Mouse (Mus musculus) B cell, adult 62 days (primary cell): ENCODE data around the gene 2610507B11Rik. TPM values are rescaled to one million over a fixed set of nuclear protein-coding genes. Genes with fewer than 3 reads are reported as not detected.

Source experiments
- total RNA-seq: library from RNA; stranded (reverse); gene quantifications from 4 replicates; pipeline ENCODE4 v1.2.4, GENCODE M21; 2023

The 2610507B11Rik gene
- 115 to 122 TPM (median 118 TPM) in 4 replicates for total RNA-seq

DNA sequence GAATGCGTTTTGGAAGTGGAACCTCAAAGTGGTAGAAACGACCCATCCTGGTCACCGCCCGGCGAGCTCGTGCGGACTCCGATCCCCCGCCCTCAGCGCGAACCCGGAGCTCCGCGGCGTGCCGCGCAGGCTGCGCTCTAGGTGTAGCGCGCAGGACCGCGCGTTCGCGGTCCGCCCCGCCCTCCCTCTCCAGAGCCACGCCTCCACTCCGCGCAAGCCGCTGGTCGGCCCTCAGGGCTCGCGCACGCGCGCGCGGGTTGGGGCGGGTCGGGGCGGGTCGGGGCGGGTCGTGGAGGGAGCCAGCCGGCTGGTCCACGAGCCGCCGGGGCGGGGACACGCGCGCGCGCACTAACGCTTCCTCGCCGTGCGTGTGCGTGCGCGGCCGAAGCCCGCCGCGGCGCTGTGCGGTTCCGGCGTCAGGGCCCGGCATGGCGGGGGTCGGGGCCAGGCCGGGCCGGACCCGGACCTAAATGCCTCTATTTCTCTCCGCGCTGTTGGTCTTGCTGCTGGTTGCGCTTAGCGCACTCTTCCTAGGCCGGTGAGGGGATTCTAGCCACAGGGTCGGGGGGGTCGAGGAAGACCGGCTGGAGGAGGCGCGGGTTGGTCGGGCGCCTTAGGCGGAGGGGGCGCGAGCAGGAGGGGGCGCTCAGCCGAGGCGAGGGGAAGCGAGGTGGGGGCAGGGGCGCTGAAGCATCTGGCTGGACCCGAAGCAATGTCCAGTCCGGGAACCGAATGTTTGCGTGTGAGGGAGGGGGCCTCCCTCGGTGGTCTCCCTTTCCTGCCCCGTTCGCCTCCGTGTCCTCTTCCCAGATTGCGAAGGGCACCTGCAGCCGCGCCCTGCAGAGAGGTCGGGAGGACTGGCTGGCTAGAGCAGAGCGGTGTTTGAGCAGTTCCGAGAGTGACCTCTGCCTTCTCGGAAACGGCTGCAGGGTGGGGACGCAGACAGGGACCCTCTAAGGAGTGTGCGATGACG is at the start of gene 2610507B11Rik:
Gene 2610507B11Rik, plus strand, starts transcription at position 373 of the 973 bp plus-strand sequence.

DNA sequence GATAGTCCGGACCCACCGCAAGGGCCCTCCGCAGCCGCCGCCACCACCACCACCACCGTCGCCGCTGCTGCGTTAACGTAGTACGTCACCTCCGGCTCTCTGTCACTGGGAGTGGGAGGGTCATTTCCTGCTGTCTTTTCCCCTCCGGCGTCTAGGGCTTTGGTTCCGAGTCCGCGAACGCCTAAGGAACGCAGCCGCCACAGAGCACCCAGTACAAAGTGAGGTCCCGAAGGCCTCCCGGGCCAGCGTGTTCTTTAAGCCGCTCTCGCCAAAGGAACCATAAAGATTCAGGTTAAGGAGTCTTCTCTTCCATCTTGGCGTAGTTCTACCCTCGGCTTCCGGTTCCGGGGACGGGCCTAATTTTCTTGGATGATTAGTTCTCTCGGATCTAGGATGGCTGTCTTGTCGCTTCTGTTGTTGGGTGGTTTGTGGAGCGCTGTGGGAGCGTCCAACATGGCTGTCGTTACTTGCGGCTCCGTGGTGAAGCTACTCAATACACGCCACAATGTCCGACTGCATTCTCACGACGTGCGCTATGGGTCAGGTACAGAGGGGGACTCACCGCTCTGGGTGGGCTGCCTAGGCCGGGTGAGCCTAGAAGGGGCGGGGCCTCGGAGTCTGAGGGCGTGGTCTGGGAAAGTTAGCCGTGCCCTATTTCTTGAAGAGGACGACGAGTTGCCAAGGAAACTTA is 15.8 kb upstream of the 2610507B11Rik start, which contains the start of the genes Sdf2 and Supt6:
Gene Sdf2, plus strand, starts transcription at position 120 of the 691 bp plus-strand sequence.
Gene Supt6, minus strand, starts transcription at position 361 of the 691 bp plus-strand sequence.

DNA sequence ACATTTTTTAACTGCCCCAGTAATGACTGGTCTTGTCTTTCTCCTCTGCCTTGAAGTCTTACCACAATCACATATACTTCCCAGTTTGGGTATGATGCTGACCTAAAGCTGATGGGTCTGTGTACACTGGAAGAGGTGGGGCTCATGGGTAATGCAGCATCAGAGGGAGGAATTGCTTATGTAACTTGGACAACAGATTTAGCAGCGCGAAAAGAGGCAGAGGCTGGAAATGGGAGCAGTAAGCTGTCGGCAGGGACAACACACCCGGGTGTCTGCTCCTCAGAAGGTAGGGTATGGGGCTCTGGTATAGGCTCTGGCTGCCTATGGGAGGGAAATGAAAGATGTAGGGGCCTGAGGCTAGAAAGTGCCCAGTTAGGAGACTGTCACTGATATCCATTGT is 29.1 kb downstream of the 2610507B11Rik start, which contains the start of gene BC030499:
Gene BC030499, plus strand, starts transcription at position 188 of the 400 bp plus-strand sequence.

DNA sequence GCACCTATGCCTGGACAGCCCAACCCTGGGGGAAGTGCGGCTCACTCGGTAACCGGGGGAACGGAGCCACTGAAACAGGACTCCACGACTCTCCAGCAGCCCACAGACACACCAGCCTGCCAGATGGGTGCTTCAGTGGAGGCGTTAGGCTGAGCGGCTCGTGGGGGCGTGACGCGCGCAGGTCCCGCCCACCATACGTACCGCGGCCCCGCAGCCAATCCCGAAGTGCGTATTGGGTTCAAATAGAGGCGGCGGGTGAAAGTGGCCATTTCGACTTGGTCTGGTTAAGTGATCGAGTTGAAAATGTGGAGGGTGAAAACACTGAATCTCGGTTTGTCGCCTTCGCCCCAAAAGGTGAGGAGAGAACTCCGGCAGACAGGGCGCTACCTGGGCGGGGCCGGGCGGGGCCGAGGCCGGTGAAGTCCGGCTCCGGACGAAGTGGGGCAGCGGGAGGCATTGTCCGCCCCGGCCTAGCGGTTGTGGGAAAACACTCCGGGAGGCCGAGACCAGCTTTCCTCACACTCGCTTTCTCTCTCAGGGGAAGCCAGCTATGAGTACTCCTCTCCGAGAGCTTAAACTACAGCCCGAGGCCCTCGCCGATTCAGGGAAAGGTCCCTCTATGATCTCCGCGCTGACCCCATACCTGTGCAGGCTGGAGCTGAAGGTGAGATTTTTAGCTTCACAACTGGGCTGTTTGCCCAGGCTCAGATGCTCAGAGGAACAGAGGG is 40.0 kb downstream of the 2610507B11Rik start, which contains the start of gene Spag5:
Gene Spag5, plus strand, starts transcription at position 173 of the 728 bp plus-strand sequence.

DNA sequence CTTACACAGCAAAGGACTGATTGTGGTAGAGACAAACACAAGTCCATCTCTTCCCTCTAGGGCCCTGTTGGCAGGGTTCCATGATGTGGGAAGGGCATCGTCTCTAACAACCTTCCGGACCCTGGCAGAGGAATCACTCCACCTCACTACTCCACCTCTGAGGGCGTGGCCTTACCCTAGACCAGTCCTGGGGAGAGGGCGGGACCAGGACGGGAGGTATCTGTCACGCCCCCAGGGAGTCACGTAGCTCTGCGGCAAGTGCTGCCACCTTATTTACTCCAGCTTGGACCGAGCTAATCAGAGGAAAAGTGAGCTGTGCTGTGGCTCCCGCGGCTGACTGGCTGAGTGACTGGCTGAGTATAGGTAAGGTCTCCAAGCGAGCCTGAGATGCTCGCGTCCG is 61.3 kb downstream of the 2610507B11Rik start, which contains the start of gene Aldoc:
Gene Aldoc, plus strand, starts transcription at position 109 of the 400 bp plus-strand sequence.

DNA sequence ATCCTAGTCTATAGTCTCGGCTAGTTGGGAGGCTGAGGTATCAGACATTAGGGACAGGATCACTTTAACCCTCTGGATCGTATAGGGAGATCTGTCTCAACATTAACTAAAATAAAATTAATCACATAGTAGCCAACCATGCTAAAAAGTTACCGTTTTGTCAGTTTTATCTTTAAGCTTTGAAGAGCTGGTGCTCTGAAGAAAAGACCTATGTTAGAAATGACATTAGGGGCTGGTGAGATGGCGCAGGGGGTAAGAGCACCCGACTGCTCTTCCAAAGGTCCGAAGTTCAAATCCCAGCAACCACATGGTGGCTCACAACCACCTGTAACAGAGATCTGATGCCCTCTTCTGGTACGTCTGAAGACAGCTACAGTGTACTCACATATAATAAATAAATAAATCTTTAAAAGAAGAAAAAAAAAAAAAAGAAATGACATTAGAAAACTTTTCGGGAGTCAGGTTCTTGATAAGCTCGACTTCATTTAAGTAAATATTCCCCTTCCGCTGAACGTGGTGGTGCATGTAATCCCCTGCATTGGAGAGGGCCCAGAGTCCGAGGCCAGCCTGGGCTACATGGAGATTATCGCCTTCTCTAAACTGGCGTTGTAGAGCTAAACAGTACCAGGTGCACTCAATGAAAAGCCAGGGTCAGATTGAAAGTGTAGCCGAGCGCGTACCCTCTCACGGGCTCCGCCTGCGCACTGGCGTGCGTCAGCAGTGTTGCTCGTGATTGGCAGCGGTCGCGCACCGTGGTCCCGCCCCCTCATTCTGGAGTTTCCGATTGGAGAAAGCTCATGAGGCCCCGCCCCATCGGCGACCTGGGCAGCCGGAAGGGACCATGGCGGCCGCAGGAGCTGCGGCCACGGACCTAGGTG is 66.3 kb downstream of the 2610507B11Rik start, which contains the start of gene Pigs:
Gene Pigs, plus strand, starts transcription at position 782 of the 878 bp plus-strand sequence.

Other genes with a start within 250 kb of the 2610507B11Rik start
- gene Dhrs13, start 229.5 kb upstream of the 2610507B11Rik start, total RNA-seq = 0.63 to 0.98 TPM (median 0.91 TPM) in 4 replicates
- gene Flot2, start 223.8 kb upstream of the 2610507B11Rik start, total RNA-seq = 11.9 to 17.5 TPM (median 14.8 TPM) in 4 replicates
- 23.7 to 25.0 TPM (median 24.0 TPM) in 4 replicates for gene Eral1, start 181.4 kb upstream of the 2610507B11Rik start, total RNA-seq
- gene Fam222b, start 167.1 kb upstream of the 2610507B11Rik start, total RNA-seq = 15.7 to 20.1 TPM (median 16.6 TPM) in 4 replicates
- gene Traf4, start 96.2 kb upstream of the 2610507B11Rik start, total RNA-seq = 50.8 to 67.2 TPM (median 56.4 TPM) in 4 replicates
- 16.5 to 22.9 TPM (median 19.9 TPM) in 4 replicates for gene Nek8, start 85.1 kb upstream of the 2610507B11Rik start, total RNA-seq
- gene Tlcd1, start 85.0 kb upstream of the 2610507B11Rik start, total RNA-seq = 2.1 to 5.5 TPM (median 4.1 TPM) in 4 replicates
- 2,528 to 2,656 TPM (median 2,571 TPM) in 4 replicates for gene Rpl23a, start 78.2 kb upstream of the 2610507B11Rik start, total RNA-seq
- 0.81 to 1.8 TPM (median 1.6 TPM) in 3 of 4 replicates, not detected in the other for gene Rab34, start 73.3 kb upstream of the 2610507B11Rik start, total RNA-seq
- gene Proca1, start 68.4 kb upstream of the 2610507B11Rik start, total RNA-seq = 0.63 TPM in 1 of 4 replicates, not detected in the others
- gene Sdf2, start 16.0 kb upstream of the 2610507B11Rik start, total RNA-seq = 54.3 to 61.5 TPM (median 58.9 TPM) in 4 replicates
- 74.7 to 76.9 TPM (median 76.1 TPM) in 4 replicates for gene Supt6, start 15.8 kb upstream of the 2610507B11Rik start, total RNA-seq
- gene BC030499, start 29.1 kb downstream of the 2610507B11Rik start, total RNA-seq = 1.2 to 3.9 TPM (median 2.8 TPM) in 4 replicates
- gene Spag5, start 39.8 kb downstream of the 2610507B11Rik start, total RNA-seq = 2.2 to 7.1 TPM (median 5.1 TPM) in 4 replicates
- 29.4 to 37.0 TPM (median 32.5 TPM) in 4 replicates for gene Aldoc, start 61.2 kb downstream of the 2610507B11Rik start, total RNA-seq
- gene Pigs, start 66.7 kb downstream of the 2610507B11Rik start, total RNA-seq = 53.5 to 55.3 TPM (median 54.2 TPM) in 4 replicates
- gene Unc119, start 81.7 kb downstream of the 2610507B11Rik start, total RNA-seq = 50.8 to 68.8 TPM (median 61.6 TPM) in 4 replicates
- gene Foxn1, start 124.8 kb downstream of the 2610507B11Rik start, total RNA-seq = not detected in 4 replicates
- gene Slc13a2, start 160.5 kb downstream of the 2610507B11Rik start, total RNA-seq = not detected in 4 replicates
- gene Slc46a1, start 203.9 kb downstream of the 2610507B11Rik start, total RNA-seq = 0.48 to 1.8 TPM (median 0.79 TPM) in 4 replicates
- gene Sarm1, start 236.0 kb downstream of the 2610507B11Rik start, total RNA-seq = 1.8 to 3.0 TPM (median 1.8 TPM) in 4 replicates
- not detected in 4 replicates for gene Vtn, start 237.3 kb downstream of the 2610507B11Rik start, total RNA-seq
- gene Sebox, start 241.7 kb downstream of the 2610507B11Rik start, total RNA-seq = not detected in 4 replicates